In the genomic region with DNA sequence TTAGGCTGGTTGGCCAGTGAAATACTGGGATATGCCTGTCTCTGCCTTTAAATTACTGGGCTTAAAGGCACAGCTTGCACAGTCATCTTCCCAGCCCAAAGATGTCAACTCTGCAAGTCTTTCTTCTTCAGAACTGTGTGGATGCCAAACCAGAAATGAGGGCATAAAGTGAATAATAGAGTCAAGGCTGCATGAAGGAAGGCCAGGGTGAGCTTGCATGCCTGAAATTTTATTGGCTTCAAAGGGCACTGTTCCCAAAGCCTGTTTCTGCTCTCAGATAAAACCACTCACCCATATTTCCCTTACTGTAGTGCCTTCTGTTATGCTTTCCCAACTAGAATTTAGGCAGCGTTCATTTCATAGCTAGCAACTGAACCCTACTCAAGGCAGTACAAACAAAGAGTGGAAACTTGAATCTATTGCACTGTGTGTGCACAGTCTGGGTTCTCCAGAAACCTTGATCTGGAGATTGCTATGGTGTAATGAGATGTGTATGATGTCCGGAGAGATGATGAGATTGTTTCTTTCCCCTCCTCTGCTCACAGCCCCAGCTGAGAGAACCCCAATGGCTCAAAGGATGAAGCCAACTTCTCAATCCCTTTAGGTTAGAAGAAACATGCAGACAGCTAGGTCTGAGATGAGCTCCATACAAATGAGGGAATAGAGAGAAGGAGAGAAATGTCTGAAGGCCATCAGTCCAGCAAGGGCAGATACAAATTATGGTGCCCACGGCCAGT, we compare ENCODE assay signal across 12 mouse cellular contexts.
"Had no signal": no experiment of that assay in that cellular context is flagged by ENCODE, and none has a peak within 500 bp of the region (broad histone marks: within the 10 kb centered on the region; RNA-seq: fewer than 3 reads in every experiment).

No protein-coding gene starts in this region.

- DNase-seq: kidney, postnatal 10 days; kidney, postnatal 36 days; layer of hippocampus, adult 9-11 months; liver; lung, adult 18-20 months; lung, postnatal 10 days; lung, postnatal 4 days; midbrain, embryonic 14.5 days; right cerebral cortex, adult 18-20 months; right cerebral cortex, postnatal 14 days; right cerebral cortex, postnatal 4 days; thymus, postnatal 25 days had no signal
